Mouse (Mus musculus): ENCODE results near the gene Adam22. TPM values are rescaled to one million over a fixed set of nuclear protein-coding genes. Genes with fewer than 3 reads are reported as not detected.
"Not testable (repeated sequence)": the region's sequence is repeated elsewhere in the genome, so short reads cannot be mapped to it uniquely, and the experiment has no call there.

Adam22 gene
- polyA plus RNA-seq, 1 experiment from 2014 or later, result 44.8 TPM

- no peak overlapping the region for H3K4me3 ChIP-seq (ENCODE audit: low read length)
- no peak overlapping the region for H3K27ac ChIP-seq (ENCODE audit: low read depth, low read length)
- no peaks in the 10 kb centered on the region for H3K27me3 ChIP-seq (replicated peaks; ENCODE audit: control insufficient read depth, insufficient read depth, low read length)
- H3K9ac ChIP-seq (ENCODE audit: low read depth, low read length), result no peak overlapping the region
- ATAC-seq, result no peak
- no peak overlapping the region for H3K4me2 ChIP-seq (ENCODE audit: low read length)
- no peaks in the 10 kb centered on the region for H3K9me3 ChIP-seq (ENCODE audit: control insufficient read depth, low read length)
- H3K4me1 ChIP-seq (ENCODE audit: control insufficient read depth, insufficient read depth, low read depth, low read length), result peaks cover under 1% of the 10 kb centered on the region
- peaks cover 26% of the 10 kb centered on the region for H3K36me3 ChIP-seq (ENCODE audit: control insufficient read depth, insufficient read depth, low read length)
- 95% methylated on average over 2 of the region's 2 CpGs for whole genome bisulfite sequencing
Measured at GRCm38 (mm10) chr5:8062469-8062868, 305.5 kb downstream of the Adam22 start.

DNA sequence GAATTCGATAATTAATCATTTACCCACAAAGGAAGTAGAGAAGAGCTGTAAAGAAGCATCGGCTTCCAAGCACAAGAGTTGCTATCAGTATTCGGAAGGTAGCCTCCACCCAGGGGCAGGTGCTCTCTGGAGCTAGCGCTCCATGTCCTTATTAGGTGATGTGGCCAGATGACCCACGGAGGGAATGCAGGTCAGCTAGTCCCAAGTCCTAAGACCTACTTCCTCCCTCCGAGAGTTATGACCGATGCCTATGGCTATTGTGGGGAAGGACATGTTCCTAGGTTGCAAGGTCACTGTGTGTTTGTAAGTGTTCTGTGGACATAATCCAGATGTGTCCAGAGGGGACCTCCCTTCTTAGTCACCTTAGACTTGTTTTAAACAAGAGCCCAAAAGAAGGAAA, 309.9 kb downstream of the Adam22 start:
- no peak for ATAC-seq

GRCm38 (mm10) chr5:8057018-8057323, 311.0 kb downstream of the Adam22 start:
- Histone ChIP-seq H3K4me3 (ENCODE audit: low read length) (peak overlapping the region; percentile 81), H3K4me1 (ENCODE audit: control insufficient read depth, insufficient read depth, low read depth, low read length) (peaks cover 7% of the 10 kb centered on the region), H3K4me2 (ENCODE audit: low read length) (peak overlapping the region; percentile 68), H3K36me3 (ENCODE audit: control insufficient read depth, insufficient read depth, low read length) (peaks cover 5% of the 10 kb centered on the region; the same call in 1 of the 2 replicates), H3K9me3 (ENCODE audit: control insufficient read depth, low read length) (no peaks in the 10 kb centered on the region), H3K27me3 (replicated peaks; ENCODE audit: control insufficient read depth, insufficient read depth, low read length) (no peaks in the 10 kb centered on the region), H3K27ac (ENCODE audit: low read depth, low read length) (peak overlapping the region; percentile 89; the same call in 1 of the 2 replicates), H3K9ac (ENCODE audit: low read depth, low read length) (peak overlapping the region; percentile 85)
- no peak for ATAC-seq
- WGBS, result 59% methylated on average over 5 of the region's 5 CpGs

More for the DNA sequence above, 309.9 kb downstream of the Adam22 start:
- Histone ChIP-seq H3K4me2 (ENCODE audit: low read length) (no peak overlapping the region), H3K4me3 (ENCODE audit: low read length) (no peak overlapping the region), H3K4me1 (ENCODE audit: control insufficient read depth, insufficient read depth, low read depth, low read length) (peaks cover 7% of the 10 kb centered on the region), H3K36me3 (ENCODE audit: control insufficient read depth, insufficient read depth, low read length) (peaks cover 5% of the 10 kb centered on the region; the same call in 1 of the 2 replicates), H3K27me3 (replicated peaks; ENCODE audit: control insufficient read depth, insufficient read depth, low read length) (no peaks in the 10 kb centered on the region), H3K9me3 (ENCODE audit: control insufficient read depth, low read length) (no peaks in the 10 kb centered on the region), H3K9ac (ENCODE audit: low read depth, low read length) (no peak overlapping the region), H3K27ac (ENCODE audit: low read depth, low read length) (no peak overlapping the region)
- 91% methylated on average over 7 of the region's 7 CpGs for WGBS

DNA sequence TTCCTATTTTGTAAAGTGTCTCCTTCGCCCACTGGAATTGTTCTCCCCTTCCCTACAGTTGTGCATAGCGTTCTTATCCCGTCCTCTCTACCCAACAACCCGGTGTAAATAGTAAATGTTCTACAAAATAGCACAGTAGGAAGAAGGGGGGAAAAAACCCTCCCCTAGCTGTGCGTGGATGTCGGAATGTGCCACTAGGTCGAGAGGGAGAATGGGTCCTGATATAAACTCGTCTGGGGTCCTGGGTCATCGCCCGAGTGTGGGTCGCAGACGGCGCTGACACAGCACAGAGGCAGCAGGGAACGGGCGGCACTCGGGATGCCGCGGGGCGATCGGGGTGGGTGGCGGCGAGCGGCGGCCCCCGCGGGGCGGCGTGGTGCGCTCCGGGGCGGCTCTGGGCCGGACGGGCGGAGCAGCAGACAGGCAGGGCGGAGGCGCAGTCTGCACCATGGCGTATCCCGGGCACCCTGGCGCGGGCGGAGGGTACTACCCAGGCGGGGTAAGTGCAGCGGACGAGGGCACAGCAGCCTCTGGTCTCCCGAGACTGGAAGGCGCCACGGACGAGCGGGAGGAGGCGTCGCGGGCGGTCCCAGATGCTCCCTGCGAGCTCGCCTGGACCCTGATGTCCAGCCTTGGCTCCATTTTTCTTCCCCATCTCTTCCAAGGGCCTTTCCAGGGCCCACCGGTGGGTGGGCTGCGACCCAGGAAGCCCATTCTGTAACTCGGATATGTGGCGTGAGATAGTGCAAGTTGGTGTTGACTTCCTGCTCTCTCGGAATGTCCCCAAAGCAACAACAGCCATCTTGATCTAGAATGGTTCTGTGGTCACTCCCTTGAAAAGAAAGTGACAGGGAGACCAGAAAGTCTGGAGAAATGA, 311.6 kb downstream of the Adam22 start:
- WGBS, result under 1% methylated on average over 45 of the region's 60 CpGs
- Histone ChIP-seq H3K4me1 (ENCODE audit: control insufficient read depth, insufficient read depth, low read depth, low read length) (peaks cover 7% of the 10 kb centered on the region), H3K27ac (ENCODE audit: low read depth, low read length) (peak overlapping the region; percentile 89), H3K9me3 (ENCODE audit: control insufficient read depth, low read length) (no peaks in the 10 kb centered on the region), H3K4me3 (ENCODE audit: low read length) (peak overlapping the region; percentile 81), H3K9ac (ENCODE audit: low read depth, low read length) (peak overlapping the region; percentile 85), H3K36me3 (ENCODE audit: control insufficient read depth, insufficient read depth, low read length) (peaks cover 5% of the 10 kb centered on the region; the same call in 1 of the 2 replicates), H3K27me3 (replicated peaks; ENCODE audit: control insufficient read depth, insufficient read depth, low read length) (no peaks in the 10 kb centered on the region), H3K4me2 (ENCODE audit: low read length) (peak overlapping the region; percentile 68)
- peak; percentile 98 for ATAC-seq

- Histone ChIP-seq H3K9ac (ENCODE audit: low read depth, low read length) (peak overlapping the region; percentile 85), H3K4me3 (ENCODE audit: low read length) (peak overlapping the region; percentile 81), H3K4me1 (ENCODE audit: control insufficient read depth, insufficient read depth, low read depth, low read length) (peaks cover 7% of the 10 kb centered on the region), H3K4me2 (ENCODE audit: low read length) (peak overlapping the region; percentile 68), H3K27ac (ENCODE audit: low read depth, low read length) (peak overlapping the region; percentile 89; the same call in 1 of the 2 replicates), H3K27me3 (replicated peaks; ENCODE audit: control insufficient read depth, insufficient read depth, low read length) (no peaks in the 10 kb centered on the region), H3K9me3 (ENCODE audit: control insufficient read depth, low read length) (no peaks in the 10 kb centered on the region), H3K36me3 (ENCODE audit: control insufficient read depth, insufficient read depth, low read length) (peaks cover 5% of the 10 kb centered on the region; the same call in 1 of the 2 replicates)
- WGBS, result 28% methylated on average over 8 of the region's 8 CpGs
- ATAC-seq, result peak; percentile 51
Measured at GRCm38 (mm10) chr5:8055721-8056129, 312.2 kb downstream of the Adam22 start.

- no peak for ATAC-seq
- Histone ChIP-seq H3K27me3 (replicated peaks; ENCODE audit: control insufficient read depth, insufficient read depth, low read length) (no peaks in the 10 kb centered on the region), H3K4me3 (ENCODE audit: low read length) (no peak overlapping the region), H3K36me3 (ENCODE audit: control insufficient read depth, insufficient read depth, low read length) (no peaks in the 10 kb centered on the region), H3K4me1 (ENCODE audit: control insufficient read depth, insufficient read depth, low read depth, low read length) (peaks cover 7% of the 10 kb centered on the region), H3K9ac (ENCODE audit: low read depth, low read length) (no peak overlapping the region), H3K27ac (ENCODE audit: low read depth, low read length) (no peak overlapping the region), H3K4me2 (ENCODE audit: low read length) (no peak overlapping the region), H3K9me3 (ENCODE audit: control insufficient read depth, low read length) (no peaks in the 10 kb centered on the region)
- 96% methylated on average over 4 of the region's 4 CpGs for WGBS
Measured at GRCm38 (mm10) chr5:8053827-8054226, 314.1 kb downstream of the Adam22 start.

DNA sequence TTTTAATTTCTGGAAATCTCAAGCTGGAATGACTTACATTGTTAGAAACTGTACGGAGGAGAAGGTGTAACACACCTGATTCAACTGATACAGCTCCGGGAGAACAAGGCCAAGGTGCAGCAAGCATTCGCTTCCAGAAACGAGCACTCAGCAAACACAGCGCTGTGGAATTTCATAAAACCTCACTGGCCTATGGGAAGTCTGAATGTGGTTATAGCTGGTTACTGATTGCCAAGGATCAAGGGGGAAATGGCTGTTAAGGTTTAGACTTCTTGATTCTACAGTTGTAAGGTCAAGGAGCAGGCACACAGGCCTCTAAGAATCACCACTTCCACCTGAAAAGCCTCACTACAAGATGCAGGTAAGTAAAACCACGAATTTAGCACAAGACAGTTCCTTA, 322.1 kb downstream of the Adam22 start, which contains the start of gene Sri:
Sri (plus strand) TSS at position 224 of the 400 bp plus-strand sequence.
- Histone ChIP-seq H3K4me1 (ENCODE audit: control insufficient read depth, insufficient read depth, low read depth, low read length) (no peaks in the 10 kb centered on the region), H3K27me3 (replicated peaks; ENCODE audit: control insufficient read depth, insufficient read depth, low read length) (no peaks in the 10 kb centered on the region), H3K9ac (ENCODE audit: low read depth, low read length) (no peak within 1 kb of the TSS), H3K9me3 (ENCODE audit: control insufficient read depth, low read length) (no peaks in the 10 kb centered on the region), H3K4me2 (ENCODE audit: low read length) (no peak within 1 kb of the TSS), H3K27ac (ENCODE audit: low read depth, low read length) (no peak within 1 kb of the TSS), H3K4me3 (ENCODE audit: low read length) (no peak within 1 kb of the TSS), H3K36me3 (ENCODE audit: control insufficient read depth, insufficient read depth, low read length) (no peaks in the 10 kb centered on the region)
- no peak for ATAC-seq
- WGBS, result 82% methylated on average over 6 of the region's 6 CpGs

- H3K4me2 ChIP-seq (ENCODE audit: low read length); H3K4me3 ChIP-seq (ENCODE audit: low read length); H3K27ac ChIP-seq (ENCODE audit: low read depth, low read length); ATAC-seq; H3K36me3 ChIP-seq (ENCODE audit: control insufficient read depth, insufficient read depth, low read length); H3K27me3 ChIP-seq (replicated peaks; ENCODE audit: control insufficient read depth, insufficient read depth, low read length); H3K4me1 ChIP-seq (ENCODE audit: control insufficient read depth, insufficient read depth, low read depth, low read length); H3K9ac ChIP-seq (ENCODE audit: low read depth, low read length); H3K9me3 ChIP-seq (ENCODE audit: control insufficient read depth, low read length): not testable (repeated sequence)
- WGBS, result 90% methylated on average over 6 of the region's 6 CpGs
Measured at GRCm38 (mm10) chr5:8034596-8034995, 333.4 kb downstream of the Adam22 start.
